Mouse (Mus musculus): ENCODE measurements around the gene Adh4. TPM values are rescaled to one million over a fixed set of nuclear protein-coding genes. Genes with fewer than 3 reads are reported as not detected.

Adh4 gene
- polyA plus RNA-seq, 1 experiment from 2014 or later, result not detected

DNA sequence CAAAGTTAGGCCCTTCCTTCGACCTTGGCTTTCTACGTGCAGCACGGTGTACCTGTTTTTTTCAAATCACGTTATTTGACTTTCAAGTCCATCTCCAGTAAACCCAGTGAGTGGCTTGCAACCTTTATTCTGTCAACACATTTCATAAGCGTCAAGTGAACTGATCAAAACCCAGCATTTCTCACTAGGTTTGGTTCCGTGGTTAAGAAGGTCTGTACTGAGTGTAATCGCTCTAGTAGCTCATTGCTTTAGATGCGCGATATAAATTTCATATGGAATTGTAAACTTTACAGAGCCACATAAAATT is 28.2 kb downstream of the Adh4 start:
- peaks cover 35% of the 10 kb centered on the region for H3K36me3 ChIP-seq
- ATAC-seq (ENCODE audit: insufficient number of reproducible peaks, low FRiP score), result no peak
- H3K27me3 ChIP-seq (replicated peaks), result no peaks in the 10 kb centered on the region
- H3K27ac ChIP-seq (ENCODE audit: poor library complexity, severe bottlenecking), result peak overlapping the region; percentile 81; the same call in 1 of the 2 replicates
- H3K4me3 ChIP-seq, result peak overlapping the region; percentile 77
- peak overlapping the region; percentile 88 for H3K9ac ChIP-seq
- H3K4me1 ChIP-seq (replicated peaks), result peaks cover 15% of the 10 kb centered on the region
- peak overlapping the region; percentile 83 for H3K4me2 ChIP-seq
- WGBS, result 3% methylated on average over 9 of the region's 9 CpGs
- H3K9me3 ChIP-seq (replicated peaks), result no peaks in the 10 kb centered on the region

GRCm38 (mm10) chr3:138448077-138448860 is 33.0 kb downstream of the Adh4 start:
- ATAC-seq (ENCODE audit: insufficient number of reproducible peaks, low FRiP score), result no peak
- H3K27ac ChIP-seq (ENCODE audit: poor library complexity, severe bottlenecking), result no peak overlapping the region
- H3K27me3 ChIP-seq (replicated peaks), result no peaks in the 10 kb centered on the region
- no peaks in the 10 kb centered on the region for H3K9me3 ChIP-seq (replicated peaks)
- no peak overlapping the region for H3K4me2 ChIP-seq
- H3K36me3 ChIP-seq, result peaks cover 80% of the 10 kb centered on the region
- peaks cover 15% of the 10 kb centered on the region for H3K4me1 ChIP-seq (replicated peaks)
- no peak overlapping the region for H3K9ac ChIP-seq
- no peak overlapping the region for H3K4me3 ChIP-seq
- WGBS, result 61% methylated on average over 12 of the region's 12 CpGs

GRCm38 (mm10) chr3:138452169-138452568 is 36.9 kb downstream of the Adh4 start:
- Histone ChIP-seq H3K36me3 (peaks cover 93% of the 10 kb centered on the region), H3K9ac (no peak overlapping the region), H3K4me3 (no peak overlapping the region), H3K9me3 (replicated peaks) (no peaks in the 10 kb centered on the region), H3K27me3 (replicated peaks) (no peaks in the 10 kb centered on the region), H3K4me1 (replicated peaks) (peaks cover 8% of the 10 kb centered on the region), H3K4me2 (no peak overlapping the region), H3K27ac (ENCODE audit: poor library complexity, severe bottlenecking) (no peak overlapping the region)
- ATAC-seq (ENCODE audit: insufficient number of reproducible peaks, low FRiP score), result no peak
- WGBS, result 86% methylated on average over 10 of the region's 10 CpGs

- H3K9ac ChIP-seq, result no peak overlapping the region
Measured at GRCm38 (mm10) chr3:138454234-138454633, 39.0 kb downstream of the Adh4 start.

GRCm38 (mm10) chr3:138454711-138455435 is 39.6 kb downstream of the Adh4 start:
- Histone ChIP-seq H3K4me3 (no peak overlapping the region), H3K36me3 (peaks cover 92% of the 10 kb centered on the region), H3K4me1 (replicated peaks) (no peaks in the 10 kb centered on the region), H3K4me2 (no peak overlapping the region), H3K9ac (no peak overlapping the region), H3K27me3 (replicated peaks) (no peaks in the 10 kb centered on the region), H3K27ac (ENCODE audit: poor library complexity, severe bottlenecking) (no peak overlapping the region), H3K9me3 (replicated peaks) (no peaks in the 10 kb centered on the region)
- no peak for ATAC-seq (ENCODE audit: insufficient number of reproducible peaks, low FRiP score)
- whole genome bisulfite sequencing, result 91% methylated on average over 13 of the region's 13 CpGs

More at GRCm38 (mm10) chr3:138454234-138454633, 39.0 kb downstream of the Adh4 start:
- H3K27me3 ChIP-seq (replicated peaks), result no peaks in the 10 kb centered on the region
- no peak for ATAC-seq (ENCODE audit: insufficient number of reproducible peaks, low FRiP score)
- no peaks in the 10 kb centered on the region for H3K4me1 ChIP-seq (replicated peaks)
- no peak overlapping the region for H3K4me2 ChIP-seq
- no peaks in the 10 kb centered on the region for H3K9me3 ChIP-seq (replicated peaks)
- H3K4me3 ChIP-seq, result no peak overlapping the region
- no peak overlapping the region for H3K27ac ChIP-seq (ENCODE audit: poor library complexity, severe bottlenecking)
- WGBS, result 89% methylated on average over 1 of the region's 1 CpGs
- H3K36me3 ChIP-seq, result peaks cover 92% of the 10 kb centered on the region

DNA sequence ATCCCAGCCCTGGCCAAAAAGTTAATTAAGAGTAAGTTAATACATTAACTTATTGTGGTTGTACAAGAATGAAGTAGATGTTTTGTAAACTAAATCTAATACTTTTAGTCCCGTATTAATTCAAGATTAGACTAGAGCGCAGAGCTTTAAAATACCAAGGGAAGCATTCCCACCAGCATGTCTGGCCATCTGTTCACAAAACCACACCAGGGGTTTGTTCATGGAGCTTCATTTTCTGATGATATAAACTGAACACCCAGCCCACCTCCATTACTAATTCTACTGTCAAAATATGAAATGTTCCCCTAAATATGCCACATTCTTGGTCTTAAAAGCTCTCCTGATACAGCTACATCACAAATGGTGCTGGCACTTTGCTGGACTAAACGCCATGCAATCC is 43.2 kb downstream of the Adh4 start:
- H3K4me1 ChIP-seq (replicated peaks), result no peaks in the 10 kb centered on the region
- ATAC-seq (ENCODE audit: insufficient number of reproducible peaks, low FRiP score), result no peak
- H3K36me3 ChIP-seq, result peaks cover 92% of the 10 kb centered on the region
- no peak overlapping the region for H3K9ac ChIP-seq
- no peak overlapping the region for H3K4me3 ChIP-seq
- no peak overlapping the region for H3K27ac ChIP-seq (ENCODE audit: poor library complexity, severe bottlenecking)
- no peaks in the 10 kb centered on the region for H3K27me3 ChIP-seq (replicated peaks)
- H3K4me2 ChIP-seq, result no peak overlapping the region
- WGBS, result 93% methylated on average over 3 of the region's 3 CpGs
- H3K9me3 ChIP-seq (replicated peaks), result no peaks in the 10 kb centered on the region

DNA sequence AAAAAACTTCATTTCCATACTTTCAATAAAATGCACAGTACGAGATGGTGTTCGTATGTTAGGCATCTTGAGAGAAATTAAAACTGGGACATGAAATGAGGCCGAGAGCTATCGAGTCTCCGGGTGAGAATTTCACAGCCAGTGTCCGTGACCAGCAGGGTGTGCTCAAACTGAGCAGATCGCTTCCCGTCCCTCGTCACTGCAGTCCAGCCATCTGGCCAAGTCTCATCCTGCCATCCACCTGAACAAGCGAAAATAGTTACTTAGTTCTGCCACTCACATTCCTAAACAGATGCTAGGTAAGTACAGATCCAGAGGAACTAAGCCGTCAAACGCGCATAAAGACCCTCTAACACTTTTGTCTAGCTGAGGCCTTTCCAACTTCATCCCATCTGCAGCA is 45.0 kb downstream of the Adh4 start:
- H3K4me2 ChIP-seq, result no peak overlapping the region
- H3K27me3 ChIP-seq (replicated peaks), result no peaks in the 10 kb centered on the region
- H3K9ac ChIP-seq, result no peak overlapping the region
- no peaks in the 10 kb centered on the region for H3K4me1 ChIP-seq (replicated peaks)
- peaks cover 87% of the 10 kb centered on the region for H3K36me3 ChIP-seq
- 86% methylated on average over 13 of the region's 13 CpGs for WGBS
- no peaks in the 10 kb centered on the region for H3K9me3 ChIP-seq (replicated peaks)
- no peak for ATAC-seq (ENCODE audit: insufficient number of reproducible peaks, low FRiP score)
- no peak overlapping the region for H3K4me3 ChIP-seq
- no peak overlapping the region for H3K27ac ChIP-seq (ENCODE audit: poor library complexity, severe bottlenecking)

- ATAC-seq (ENCODE audit: insufficient number of reproducible peaks, low FRiP score), result no peak
- peaks cover 86% of the 10 kb centered on the region for H3K36me3 ChIP-seq
- WGBS, result 87% methylated on average over 3 of the region's 3 CpGs
Measured at GRCm38 (mm10) chr3:138461832-138462231, 46.6 kb downstream of the Adh4 start.

DNA sequence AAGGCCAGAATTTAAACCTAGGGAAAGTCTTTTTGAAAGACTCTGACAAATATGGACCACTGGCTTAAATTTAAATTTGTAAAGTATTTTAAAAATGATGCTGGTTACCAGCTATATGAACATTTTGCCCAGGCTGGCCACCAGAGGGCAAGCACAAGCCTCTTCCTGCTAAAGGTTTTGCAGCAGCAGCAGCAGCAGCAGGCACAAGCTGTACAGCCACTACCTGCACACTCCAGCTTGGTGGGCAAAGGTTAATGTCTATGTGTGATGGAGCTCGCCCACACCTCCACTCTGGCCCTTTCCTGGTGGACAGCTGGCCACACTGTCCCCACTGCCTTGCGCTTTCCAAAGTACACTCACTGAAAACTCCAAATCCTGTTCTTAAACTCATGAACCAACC is 47.9 kb downstream of the Adh4 start:
- peaks cover 83% of the 10 kb centered on the region for H3K36me3 ChIP-seq
- no peak overlapping the region for H3K4me2 ChIP-seq
- H3K9ac ChIP-seq, result no peak overlapping the region

More at GRCm38 (mm10) chr3:138461832-138462231, 46.6 kb downstream of the Adh4 start:
- Histone ChIP-seq H3K9me3 (replicated peaks) (no peaks in the 10 kb centered on the region), H3K27me3 (replicated peaks) (no peaks in the 10 kb centered on the region), H3K9ac (no peak overlapping the region), H3K4me3 (no peak overlapping the region), H3K4me2 (no peak overlapping the region), H3K4me1 (replicated peaks) (no peaks in the 10 kb centered on the region), H3K27ac (ENCODE audit: poor library complexity, severe bottlenecking) (no peak overlapping the region)

DNA sequence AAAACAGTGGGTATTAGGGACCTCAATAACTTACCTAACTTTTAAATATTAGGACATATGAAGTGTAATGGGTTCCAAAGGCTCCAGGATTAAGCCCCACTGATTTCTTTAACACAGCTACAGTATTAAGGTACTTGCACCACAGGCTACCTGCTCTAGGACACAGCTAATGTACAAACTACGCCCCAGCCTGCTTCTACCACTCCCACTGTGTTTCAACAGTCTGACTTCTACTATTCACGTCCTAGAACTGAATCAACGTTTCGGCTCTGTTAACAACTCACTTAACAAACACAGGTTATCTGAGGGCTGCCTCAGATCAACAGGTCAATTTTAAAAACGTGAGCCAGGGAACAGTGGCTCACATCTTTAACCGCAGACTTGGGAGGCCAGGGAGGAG is 48.5 kb downstream of the Adh4 start:
- H3K4me2 ChIP-seq, result no peak overlapping the region
- peaks cover 82% of the 10 kb centered on the region for H3K36me3 ChIP-seq
- H3K9ac ChIP-seq, result no peak overlapping the region
- no peak overlapping the region for H3K27ac ChIP-seq (ENCODE audit: poor library complexity, severe bottlenecking)
- 85% methylated on average over 6 of the region's 6 CpGs for WGBS
- no peaks in the 10 kb centered on the region for H3K27me3 ChIP-seq (replicated peaks)
- ATAC-seq (ENCODE audit: insufficient number of reproducible peaks, low FRiP score), result no peak
- H3K9me3 ChIP-seq (replicated peaks), result no peaks in the 10 kb centered on the region
- no peaks in the 10 kb centered on the region for H3K4me1 ChIP-seq (replicated peaks)
- H3K4me3 ChIP-seq, result no peak overlapping the region

More for the DNA sequence above, 47.9 kb downstream of the Adh4 start:
- H3K4me1 ChIP-seq (replicated peaks), result no peaks in the 10 kb centered on the region
- no peaks in the 10 kb centered on the region for H3K27me3 ChIP-seq (replicated peaks)
- ATAC-seq (ENCODE audit: insufficient number of reproducible peaks, low FRiP score), result no peak
- no peak overlapping the region for H3K4me3 ChIP-seq
- no peak overlapping the region for H3K27ac ChIP-seq (ENCODE audit: poor library complexity, severe bottlenecking)
- 84% methylated on average over 2 of the region's 2 CpGs for WGBS
- H3K9me3 ChIP-seq (replicated peaks), result no peaks in the 10 kb centered on the region

GRCm38 (mm10) chr3:138464573-138465147 is 49.4 kb downstream of the Adh4 start:
- ATAC-seq (ENCODE audit: insufficient number of reproducible peaks, low FRiP score), result no peak
- H3K27me3 ChIP-seq (replicated peaks), result no peaks in the 10 kb centered on the region
- no peak overlapping the region for H3K27ac ChIP-seq (ENCODE audit: poor library complexity, severe bottlenecking)

More at GRCm38 (mm10) chr3:138464573-138465147, 49.4 kb downstream of the Adh4 start:
- H3K4me2 ChIP-seq, result no peak overlapping the region
- H3K9me3 ChIP-seq (replicated peaks), result no peaks in the 10 kb centered on the region
- 74% methylated on average over 16 of the region's 16 CpGs for WGBS
- H3K36me3 ChIP-seq, result peaks cover 83% of the 10 kb centered on the region
- no peak overlapping the region for H3K4me3 ChIP-seq
- no peak overlapping the region for H3K9ac ChIP-seq
- H3K4me1 ChIP-seq (replicated peaks), result no peaks in the 10 kb centered on the region
